Mouse (Mus musculus): ENCODE results near the gene Hs2st1. TPM values are rescaled to one million over a fixed set of nuclear protein-coding genes. Genes with fewer than 3 reads are reported as not detected.

The Hs2st1 gene
- polyA plus RNA-seq, 1 experiment from 2014 or later, result 13.7 TPM

DNA sequence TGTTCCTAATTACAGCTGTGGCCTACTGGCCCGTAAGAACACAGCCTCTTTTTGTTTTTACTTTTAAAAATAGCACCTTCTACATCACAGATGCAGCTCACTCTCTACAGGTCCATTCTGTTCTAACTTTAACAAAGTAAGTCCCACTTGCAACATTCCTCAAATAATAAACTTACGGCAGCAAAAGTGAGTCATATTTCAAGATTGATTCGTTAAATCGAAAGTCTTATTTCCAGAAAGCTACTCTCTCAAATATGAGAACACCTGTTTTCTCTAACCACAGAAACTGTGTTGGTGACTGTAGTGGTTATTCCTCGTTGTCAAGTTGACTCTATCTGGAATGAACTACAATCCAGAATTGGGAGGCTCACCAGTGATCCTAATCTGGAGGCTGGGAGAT is 94.1 kb downstream of the Hs2st1 start:
- Histone ChIP-seq H3K9me3 (no peaks in the 10 kb centered on the region), H3K4me1 (replicated peaks) (peaks cover 20% of the 10 kb centered on the region), H3K4me3 (no peak overlapping the region), H3K27ac (no peak overlapping the region), H3K27me3 (no peaks in the 10 kb centered on the region), H3K4me2 (no peak overlapping the region), H3K36me3 (no peaks in the 10 kb centered on the region), H3K9ac (no peak overlapping the region)
- 96% methylated on average over 5 of the region's 5 CpGs for WGBS
- no peak for ATAC-seq (ENCODE audit: low FRiP score)

DNA sequence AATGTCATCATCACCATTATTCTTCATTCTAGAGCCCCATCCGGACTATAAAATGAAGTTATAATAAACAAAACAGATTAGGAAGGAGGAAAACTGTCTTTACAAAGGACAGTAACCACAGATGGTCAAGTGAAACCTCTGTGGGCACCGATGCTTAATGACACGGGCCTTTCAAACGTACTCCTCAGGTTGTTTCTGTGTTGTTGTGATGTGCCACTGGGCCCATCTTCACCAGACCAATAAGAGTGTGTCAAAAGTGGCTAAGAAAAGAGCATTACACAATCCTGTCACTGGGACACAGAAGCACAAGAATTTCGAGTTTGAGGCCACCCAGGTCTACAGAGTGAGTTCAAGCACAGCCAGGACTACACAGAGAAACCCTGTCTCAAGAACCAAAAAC is 95.3 kb downstream of the Hs2st1 start:
- 89% methylated on average over 5 of the region's 5 CpGs for WGBS
- Histone ChIP-seq H3K9me3 (no peaks in the 10 kb centered on the region), H3K4me2 (no peak overlapping the region), H3K4me1 (replicated peaks) (peaks cover 24% of the 10 kb centered on the region), H3K9ac (no peak overlapping the region), H3K27ac (no peak overlapping the region), H3K4me3 (no peak overlapping the region), H3K27me3 (no peaks in the 10 kb centered on the region), H3K36me3 (no peaks in the 10 kb centered on the region)
- no peak for ATAC-seq (ENCODE audit: low FRiP score)

DNA sequence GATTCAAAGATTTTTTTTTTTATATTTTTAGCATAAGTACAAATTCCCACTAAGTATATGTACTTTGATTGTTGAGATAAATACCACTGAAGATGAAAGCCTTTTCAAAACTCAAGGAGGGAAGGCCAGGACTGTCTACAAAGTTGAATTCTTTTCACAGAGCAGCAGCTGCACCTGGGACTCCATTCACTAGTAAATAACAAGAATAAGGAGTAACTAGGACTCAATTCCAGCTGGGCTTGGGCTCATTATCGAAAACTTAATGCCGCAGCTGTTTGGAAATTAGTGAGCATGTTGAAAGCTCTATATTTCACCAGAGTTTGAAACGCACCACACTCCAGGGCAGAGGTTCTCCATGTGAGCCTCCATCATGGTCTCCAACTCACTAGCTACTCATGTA is 98.0 kb downstream of the Hs2st1 start:
- no peaks in the 10 kb centered on the region for H3K27me3 ChIP-seq
- no peak overlapping the region for H3K4me3 ChIP-seq
- no peak overlapping the region for H3K4me2 ChIP-seq
- no peaks in the 10 kb centered on the region for H3K36me3 ChIP-seq
- peaks cover 22% of the 10 kb centered on the region for H3K4me1 ChIP-seq (replicated peaks)
- no peaks in the 10 kb centered on the region for H3K9me3 ChIP-seq
- 58% methylated on average over 3 of the region's 3 CpGs for whole genome bisulfite sequencing
- H3K9ac ChIP-seq, result no peak overlapping the region
- no peak for ATAC-seq (ENCODE audit: low FRiP score)
- H3K27ac ChIP-seq, result no peak overlapping the region

DNA sequence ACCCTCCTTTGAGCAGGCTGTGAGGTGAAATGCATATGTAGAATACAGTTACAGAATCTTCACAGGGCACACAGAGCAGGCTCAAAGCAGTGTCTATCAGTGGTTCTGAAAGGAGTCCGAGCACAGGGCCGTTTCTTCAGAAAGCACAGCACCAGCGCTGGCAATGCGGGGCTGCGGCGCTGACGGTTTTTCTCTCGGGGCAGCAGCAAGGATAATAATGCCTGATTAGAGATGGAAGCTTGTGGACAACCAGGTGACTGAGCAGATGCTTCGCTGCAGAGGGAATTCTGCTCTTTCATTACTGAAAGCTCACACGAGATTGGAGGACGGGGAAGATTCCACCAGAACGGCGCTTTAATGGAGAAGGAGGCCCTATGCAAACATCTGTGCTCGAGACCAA is 99.1 kb downstream of the Hs2st1 start:
- Histone ChIP-seq H3K27me3 (no peaks in the 10 kb centered on the region), H3K9me3 (no peaks in the 10 kb centered on the region), H3K27ac (peak overlapping the region; percentile 63), H3K4me2 (peak overlapping the region; percentile 29), H3K9ac (peak overlapping the region; percentile 51; the same call in 1 of the 2 replicates), H3K4me1 (replicated peaks) (peaks cover 22% of the 10 kb centered on the region), H3K4me3 (no peak overlapping the region), H3K36me3 (no peaks in the 10 kb centered on the region)
- peak; percentile 49 for ATAC-seq (ENCODE audit: low FRiP score)
- 42% methylated on average over 14 of the region's 14 CpGs for WGBS

DNA sequence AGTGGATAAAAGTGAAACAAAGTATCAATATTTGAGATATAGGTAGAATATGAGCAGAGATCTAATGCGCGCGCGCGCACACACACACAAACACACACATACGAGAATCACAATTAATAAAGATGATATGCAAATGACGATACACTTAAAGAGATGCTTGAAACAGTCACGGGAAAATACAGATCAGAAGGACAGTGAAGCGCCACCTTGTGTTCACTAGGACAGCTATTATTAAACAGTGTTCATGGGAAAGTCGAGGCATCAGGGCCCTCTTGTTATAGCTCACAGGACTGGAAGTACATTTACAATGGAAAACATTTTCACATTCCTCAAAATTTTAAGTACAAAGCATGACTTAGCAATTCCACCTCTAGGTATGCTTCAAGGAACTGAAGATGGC is 102.5 kb downstream of the Hs2st1 start:
- no peak overlapping the region for H3K9ac ChIP-seq
- H3K27ac ChIP-seq, result no peak overlapping the region
- peaks cover 19% of the 10 kb centered on the region for H3K4me1 ChIP-seq (replicated peaks)
- WGBS, result 76% methylated on average over 10 of the region's 10 CpGs
- no peaks in the 10 kb centered on the region for H3K9me3 ChIP-seq
- H3K36me3 ChIP-seq, result peaks cover 3% of the 10 kb centered on the region
- no peak overlapping the region for H3K4me2 ChIP-seq
- no peak overlapping the region for H3K4me3 ChIP-seq
- no peaks in the 10 kb centered on the region for H3K27me3 ChIP-seq
- no peak for ATAC-seq (ENCODE audit: low FRiP score)

DNA sequence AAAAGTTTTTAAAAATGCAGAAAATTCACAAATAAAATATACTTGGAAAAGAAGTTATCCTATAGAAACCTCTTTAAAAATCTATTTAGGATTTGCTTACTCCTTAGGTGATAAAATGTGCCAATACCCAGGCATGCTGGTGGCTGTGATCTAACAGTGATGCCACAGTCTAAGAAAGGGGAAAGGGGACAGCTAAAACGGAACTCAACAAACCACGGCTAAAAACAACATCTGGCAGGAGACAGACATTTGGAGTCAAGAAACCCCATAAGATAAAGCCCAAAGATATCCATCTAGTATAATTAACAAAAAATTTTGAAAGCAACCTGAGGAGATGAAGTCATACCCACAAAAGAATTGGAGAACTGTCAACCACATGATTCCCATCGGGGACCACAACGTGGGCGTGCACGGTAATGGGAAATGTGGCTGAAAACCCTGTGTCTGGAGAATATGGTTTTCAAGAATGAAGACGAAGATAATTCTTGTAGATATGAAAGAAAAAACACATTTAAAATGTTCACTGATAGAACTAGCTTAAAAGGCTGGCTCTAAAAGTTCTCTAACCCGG is 103.8 kb downstream of the Hs2st1 start:
- 94% methylated on average over 8 of the region's 8 CpGs for WGBS

DNA sequence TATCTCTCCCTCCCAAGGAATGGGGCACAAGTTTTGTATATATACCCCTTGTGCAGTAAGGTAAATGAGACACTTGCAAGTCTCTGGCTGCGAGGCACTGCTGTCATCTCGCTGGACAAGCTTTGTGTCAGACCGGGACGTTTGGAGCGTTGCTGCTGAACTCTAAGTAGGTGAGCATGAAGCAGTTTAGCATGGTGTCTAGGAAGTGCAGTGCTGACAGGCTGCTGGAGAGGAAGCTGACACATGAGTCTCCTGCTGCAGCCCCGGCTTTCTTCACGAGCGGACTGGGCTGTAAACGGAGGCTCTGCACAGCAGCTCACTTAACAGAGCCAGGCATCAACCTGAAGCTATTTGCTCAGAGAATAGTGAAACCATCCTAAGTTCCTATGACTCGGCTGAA is 107.3 kb downstream of the Hs2st1 start:
- 93% methylated on average over 10 of the region's 10 CpGs for whole genome bisulfite sequencing
- no peak for ATAC-seq (ENCODE audit: low FRiP score)
- peaks cover 5% of the 10 kb centered on the region for H3K36me3 ChIP-seq

More for the DNA sequence above, 103.8 kb downstream of the Hs2st1 start:
- peaks cover 10% of the 10 kb centered on the region for H3K4me1 ChIP-seq (replicated peaks)
- no peak overlapping the region for H3K4me3 ChIP-seq
- H3K9me3 ChIP-seq, result no peaks in the 10 kb centered on the region
- H3K36me3 ChIP-seq, result peaks cover 5% of the 10 kb centered on the region
- no peaks in the 10 kb centered on the region for H3K27me3 ChIP-seq
- H3K4me2 ChIP-seq, result no peak overlapping the region
- H3K9ac ChIP-seq, result no peak overlapping the region
- H3K27ac ChIP-seq, result no peak overlapping the region
- no peak for ATAC-seq (ENCODE audit: low FRiP score)

DNA sequence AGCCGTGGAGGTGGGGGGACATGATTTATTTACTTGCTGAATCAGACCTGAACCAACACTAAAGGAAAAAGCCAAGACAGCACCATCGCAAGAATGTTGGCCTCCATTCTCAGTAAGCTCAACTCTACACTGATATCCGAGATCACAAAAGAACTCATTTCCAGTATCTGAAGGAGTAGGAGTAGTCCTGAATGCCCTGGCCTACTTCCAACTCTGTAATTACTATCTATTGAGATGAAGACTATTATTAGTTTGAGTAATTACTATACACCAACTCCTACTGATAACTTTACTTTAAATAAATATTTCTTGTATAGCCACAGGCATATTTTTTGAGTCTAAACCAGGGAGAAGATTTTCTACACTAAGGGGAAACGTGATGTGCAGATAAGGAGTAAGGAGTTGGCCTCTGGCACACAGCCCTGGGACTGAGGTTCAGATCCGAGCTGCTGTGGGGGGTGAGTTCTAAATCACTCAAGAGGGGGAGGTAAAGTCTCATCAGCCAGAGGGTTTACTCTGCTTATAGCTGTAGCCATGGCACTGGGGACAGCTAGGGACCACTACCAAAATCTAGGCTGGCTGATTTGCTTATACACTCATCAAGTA is 109.7 kb downstream of the Hs2st1 start:
- peaks cover 5% of the 10 kb centered on the region for H3K36me3 ChIP-seq
- no peaks in the 10 kb centered on the region for H3K9me3 ChIP-seq
- H3K4me2 ChIP-seq, result no peak overlapping the region
- WGBS, result 73% methylated on average over 5 of the region's 5 CpGs
- peaks cover 21% of the 10 kb centered on the region for H3K4me1 ChIP-seq (replicated peaks)
- no peak overlapping the region for H3K9ac ChIP-seq
- no peaks in the 10 kb centered on the region for H3K27me3 ChIP-seq
- no peak overlapping the region for H3K4me3 ChIP-seq
- ATAC-seq (ENCODE audit: low FRiP score), result no peak
- no peak overlapping the region for H3K27ac ChIP-seq

More for the DNA sequence above, 107.3 kb downstream of the Hs2st1 start:
- no peak overlapping the region for H3K27ac ChIP-seq
- H3K4me2 ChIP-seq, result no peak overlapping the region
- H3K4me3 ChIP-seq, result no peak overlapping the region
- H3K4me1 ChIP-seq (replicated peaks), result peaks cover 13% of the 10 kb centered on the region
- H3K9ac ChIP-seq, result no peak overlapping the region
- H3K9me3 ChIP-seq, result no peaks in the 10 kb centered on the region
- no peaks in the 10 kb centered on the region for H3K27me3 ChIP-seq

DNA sequence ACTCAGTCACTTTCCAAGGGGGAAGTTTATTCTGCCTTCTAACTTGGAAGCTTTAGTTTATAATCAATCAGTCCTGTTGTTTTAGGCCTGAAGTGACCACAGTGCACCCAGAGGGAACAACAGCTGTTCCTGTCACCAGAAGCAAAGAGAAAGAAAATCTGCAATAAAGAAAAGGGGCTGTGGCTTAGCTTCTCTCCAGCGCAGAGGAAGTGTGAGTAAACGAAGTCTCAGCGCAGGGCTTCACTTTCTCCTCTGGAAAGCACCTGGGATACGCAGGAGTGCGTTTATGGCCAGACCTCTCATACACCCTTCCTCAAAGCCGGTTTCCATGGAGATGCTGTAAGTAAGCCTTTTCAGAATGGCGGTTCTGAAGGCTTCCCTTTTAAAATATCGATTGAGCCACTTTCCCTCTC is 110.7 kb downstream of the Hs2st1 start:
- Histone ChIP-seq H3K36me3 (peaks cover 5% of the 10 kb centered on the region), H3K27ac (no peak overlapping the region), H3K27me3 (no peaks in the 10 kb centered on the region), H3K4me1 (replicated peaks) (peaks cover 24% of the 10 kb centered on the region), H3K9me3 (no peaks in the 10 kb centered on the region), H3K9ac (no peak overlapping the region), H3K4me2 (no peak overlapping the region), H3K4me3 (no peak overlapping the region)
- ATAC-seq (ENCODE audit: low FRiP score), result no peak
- 73% methylated on average over 8 of the region's 8 CpGs for WGBS

DNA sequence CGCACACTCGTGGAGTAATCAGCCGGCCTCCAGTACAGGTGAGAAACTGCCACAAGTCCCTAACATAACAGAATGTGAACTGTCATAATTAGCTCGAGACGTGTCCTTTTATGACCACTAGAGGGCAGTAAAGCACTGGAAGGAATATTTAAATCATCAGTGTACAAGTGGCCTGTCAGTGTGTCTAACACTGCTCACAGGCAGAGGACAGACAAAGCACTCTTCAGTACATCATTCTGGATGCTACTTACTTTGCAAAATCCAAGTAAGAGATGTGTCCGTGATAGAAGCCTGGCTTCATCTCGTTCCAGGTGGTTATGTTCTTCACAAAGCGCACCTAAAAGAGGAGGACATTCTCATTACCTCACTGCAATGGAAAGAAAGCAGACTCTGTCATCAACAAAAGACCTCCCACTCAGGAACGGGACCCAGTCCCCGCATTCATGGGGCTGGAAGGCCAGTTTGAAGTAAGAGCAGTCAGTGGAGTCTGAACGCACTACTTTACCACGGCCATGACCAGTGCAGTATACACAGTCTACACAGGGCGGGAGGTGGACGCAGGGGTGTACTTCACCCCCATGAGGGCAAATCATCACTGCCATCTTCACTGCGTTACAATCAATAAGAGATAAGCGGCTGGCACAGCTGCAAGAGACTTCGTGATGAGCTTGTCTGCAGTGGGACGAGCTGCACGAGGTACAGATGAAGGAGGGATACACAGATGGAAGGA is 116.1 kb downstream of the Hs2st1 start:
- peak; percentile 82 for ATAC-seq (ENCODE audit: low FRiP score)
- Histone ChIP-seq H3K4me2 (no peak overlapping the region), H3K4me3 (no peak overlapping the region), H3K4me1 (replicated peaks) (peaks cover 17% of the 10 kb centered on the region), H3K9me3 (no peaks in the 10 kb centered on the region), H3K27ac (peak overlapping the region; percentile 74), H3K36me3 (peaks cover 4% of the 10 kb centered on the region), H3K9ac (peak overlapping the region; percentile 51; the same call in 1 of the 2 replicates), H3K27me3 (no peaks in the 10 kb centered on the region)
- WGBS, result 58% methylated on average over 19 of the region's 19 CpGs

DNA sequence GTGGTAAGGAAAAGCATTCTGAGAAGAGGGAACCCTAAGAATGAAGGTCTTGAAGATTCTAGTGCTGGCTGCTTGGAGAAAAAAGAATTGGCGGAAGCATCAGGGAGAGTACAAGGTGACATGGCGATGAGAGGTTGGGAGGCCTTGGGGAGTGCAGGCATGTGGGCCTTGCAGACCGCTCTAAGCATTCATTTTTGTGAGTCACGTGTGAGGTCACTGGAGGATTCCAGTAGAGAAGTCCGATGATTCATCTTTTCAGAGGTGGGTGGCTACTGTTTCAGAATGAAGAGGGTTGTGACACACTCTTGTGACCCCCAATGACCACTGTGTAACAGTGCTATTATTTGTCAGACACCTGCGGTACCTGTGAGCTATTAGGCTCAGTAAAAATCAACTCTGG is 121.0 kb downstream of the Hs2st1 start:
- no peak overlapping the region for H3K4me3 ChIP-seq
- ATAC-seq (ENCODE audit: low FRiP score), result no peak
- no peak overlapping the region for H3K4me2 ChIP-seq
- H3K9ac ChIP-seq, result no peak overlapping the region
- no peaks in the 10 kb centered on the region for H3K27me3 ChIP-seq
- WGBS, result 98% methylated on average over 6 of the region's 6 CpGs
- H3K36me3 ChIP-seq, result peaks cover 21% of the 10 kb centered on the region
- H3K27ac ChIP-seq, result no peak overlapping the region
- H3K9me3 ChIP-seq, result no peaks in the 10 kb centered on the region
- H3K4me1 ChIP-seq (replicated peaks), result peaks cover 3% of the 10 kb centered on the region

DNA sequence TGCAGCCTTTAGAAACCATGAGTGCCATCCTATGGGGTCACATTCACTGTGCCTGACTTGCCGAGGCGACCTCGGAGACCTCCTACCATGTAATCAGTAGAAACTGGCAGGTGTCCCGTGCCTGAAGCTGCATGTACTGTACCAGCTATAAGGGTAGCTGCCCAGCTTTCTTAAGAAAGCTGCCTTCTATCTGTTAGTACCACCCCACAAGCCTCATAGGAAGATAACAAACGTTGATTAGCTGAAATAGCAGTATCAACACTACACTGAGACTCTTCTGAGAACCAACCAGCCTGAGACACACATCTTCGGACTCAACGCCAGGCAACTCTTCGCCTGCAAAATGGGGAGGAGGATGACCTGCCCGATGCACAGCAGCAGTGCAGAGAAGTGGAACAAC is 122.1 kb downstream of the Hs2st1 start:
- Histone ChIP-seq H3K27ac (no peak overlapping the region), H3K4me1 (replicated peaks) (no peaks in the 10 kb centered on the region), H3K4me2 (no peak overlapping the region), H3K9ac (no peak overlapping the region), H3K36me3 (peaks cover 22% of the 10 kb centered on the region), H3K9me3 (no peaks in the 10 kb centered on the region), H3K27me3 (no peaks in the 10 kb centered on the region), H3K4me3 (no peak overlapping the region)
- 89% methylated on average over 9 of the region's 9 CpGs for WGBS
- ATAC-seq (ENCODE audit: low FRiP score), result no peak

Data from hindbrain, embryonic 13.5 days (tissue).